Mouse (Mus musculus) layer of hippocampus, postnatal 10 days (tissue): Measurements from ENCODE around the gene V1rd19. TPM values are rescaled to one million over a fixed set of nuclear protein-coding genes. Genes with fewer than 3 reads are reported as not detected.
A peak's percentile ranks its signal among the peaks of the same experiment; 100 is the strongest.
"Not testable (repeated sequence)": the region's sequence is repeated elsewhere in the genome, so short reads cannot be mapped to it uniquely, and the experiment has no call there.

Experiments
- DNase-seq, 2 experiments: peaks; one replicate each; pipeline ENCODE4 v3.0.0; 2021; ENCODE audit warnings: low spot score in 2 of 2
- long read RNA-seq: library from polyadenylated mRNA; stranded (forward); transcript quantifications from one replicate; pipeline ENCODE4 v2.0.0, GENCODE M21; 2023
- total RNA-seq, 2 experiments: library from RNA; stranded (reverse); gene quantifications; 2 replicates each; pipeline ENCODE4 v1.2.3; 2021

V1rd19 gene
- total RNA-seq, result not detected
- long read RNA-seq, result 0 reads

DNA sequence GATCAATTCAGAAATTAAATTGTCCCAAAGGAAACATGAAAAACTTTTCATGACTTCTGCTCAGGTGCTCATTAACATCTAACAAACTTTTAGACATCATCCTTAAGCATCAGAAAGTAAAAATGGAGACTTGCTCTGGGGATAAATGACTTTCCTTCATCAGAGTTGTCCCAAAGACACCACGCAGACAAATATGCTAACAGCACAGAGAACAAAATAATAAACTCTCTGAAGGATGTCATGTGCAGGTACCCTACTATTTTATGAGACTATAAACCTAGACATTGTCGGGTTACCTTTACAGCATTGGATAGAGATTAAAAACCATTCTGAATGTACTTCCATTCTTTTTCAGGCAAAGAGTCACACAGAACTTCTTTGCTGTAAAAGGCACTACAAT, at the start of gene V1rd19:
Gene V1rd19, plus strand, starts transcription at position 301 of the 400 bp plus-strand sequence.
- no peak for DNase-seq

- peak; percentile 23 to 27 for DNase-seq
Observed at GRCm38 (mm10) chr7:23968044-23968443, 33.4 kb upstream of the V1rd19 start.

- not testable (repeated sequence) for DNase-seq
Observed at GRCm38 (mm10) chr7:23974315-23974714, 27.2 kb upstream of the V1rd19 start, which contains the start of gene Vmn1r181. Gene Vmn1r181 (plus strand): TSS chr7:23974615.

DNA sequence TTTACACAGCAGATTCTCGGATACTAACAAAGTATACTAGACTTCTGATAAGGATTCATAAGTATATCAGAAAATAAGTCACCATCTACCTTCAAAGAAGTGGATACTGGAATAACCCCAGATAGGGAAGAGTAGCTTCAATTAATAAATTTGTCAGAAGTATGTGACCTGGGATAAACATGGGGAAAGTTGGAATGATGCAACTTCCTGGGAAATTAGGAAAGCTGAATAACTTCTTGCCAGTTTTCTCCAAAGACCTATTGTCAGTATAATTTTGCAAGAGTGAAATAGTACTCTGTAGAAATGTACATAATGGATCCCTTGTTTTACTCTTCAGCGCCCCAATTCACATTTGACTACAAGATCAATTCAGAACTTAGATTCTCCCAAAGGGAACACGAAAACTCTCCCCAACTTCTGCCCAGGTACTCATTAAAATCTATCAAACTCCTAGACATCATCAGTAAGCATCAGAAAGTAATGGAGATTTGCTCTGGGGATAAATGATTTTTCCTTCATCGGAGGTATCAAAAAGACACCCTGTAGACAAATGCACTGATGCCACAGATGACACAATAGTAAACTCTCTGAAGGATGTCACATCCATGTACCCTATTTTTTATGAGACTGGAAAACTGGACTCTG, 51.3 kb downstream of the V1rd19 start, which contains the start of gene Vmn1r183:
Gene Vmn1r183, plus strand, starts transcription at position 595 of the 645 bp plus-strand sequence.
- no peak for DNase-seq

Other genes with a start within 250 kb of the V1rd19 start
- gene Vmn1r174, start 249.4 kb upstream of the V1rd19 start, total RNA-seq, result not detected
- gene Vmn1r175, start 191.0 kb upstream of the V1rd19 start, total RNA-seq, result not detected
- not detected for gene Vmn1r176, start 164.3 kb upstream of the V1rd19 start, total RNA-seq
- not detected for gene Vmn1r177, start 135.2 kb upstream of the V1rd19 start, total RNA-seq
- not detected for gene Vmn1r178, start 109.7 kb upstream of the V1rd19 start, total RNA-seq
- not detected for gene Vmn1r179, start 74.7 kb upstream of the V1rd19 start, total RNA-seq
- gene Vmn1r180, start 51.1 kb upstream of the V1rd19 start, total RNA-seq, result not detected
- not detected for gene Vmn1r181, start 27.1 kb upstream of the V1rd19 start, total RNA-seq
- gene Vmn1r183, start 51.6 kb downstream of the V1rd19 start, total RNA-seq, result not detected
- gene Zfp180, start 80.2 kb downstream of the V1rd19 start, total RNA-seq, result 10 to 100 TPM; 31.3 to 31.4 TPM
- gene Zfp112, start 110.6 kb downstream of the V1rd19 start, total RNA-seq, result 1 to 10 TPM; 7.2 to 7.7 TPM
- 10 to 100 TPM; 18.5 to 20.5 TPM for gene Zfp235, start 132.5 kb downstream of the V1rd19 start, total RNA-seq
- 1 to 10 TPM; 4.4 to 4.6 TPM for gene Zfp114, start 173.4 kb downstream of the V1rd19 start, total RNA-seq
- 10 to 100 TPM; 11.8 to 12.1 TPM for gene Zfp111, start 209.8 kb downstream of the V1rd19 start, total RNA-seq
- gene Zfp109, start 235.9 kb downstream of the V1rd19 start, total RNA-seq, result 1 to 10 TPM; 4.8 to 5.3 TPM